Mouse (Mus musculus) cerebellum, postnatal 36 days (tissue): ENCODE measurements at regions not wholly inside any gene's neighbourhood (a gene's known extent, or its start where the extent isn't known, plus 50 kb on each side); places are given as distances from the start of the nearest gene placed in this dataset.

Experiments used
- DNase-seq, 2 experiments: peaks; one replicate each; pipeline ENCODE4 v3.0.0; 2021 to 2022; ENCODE audit warnings: mixed read lengths in 2 of 2

GRCm38 (mm10) chr3:60928910-60929309 is 73.7 kb upstream of the P2ry1 start:
- DNase-seq: no peak

DNA sequence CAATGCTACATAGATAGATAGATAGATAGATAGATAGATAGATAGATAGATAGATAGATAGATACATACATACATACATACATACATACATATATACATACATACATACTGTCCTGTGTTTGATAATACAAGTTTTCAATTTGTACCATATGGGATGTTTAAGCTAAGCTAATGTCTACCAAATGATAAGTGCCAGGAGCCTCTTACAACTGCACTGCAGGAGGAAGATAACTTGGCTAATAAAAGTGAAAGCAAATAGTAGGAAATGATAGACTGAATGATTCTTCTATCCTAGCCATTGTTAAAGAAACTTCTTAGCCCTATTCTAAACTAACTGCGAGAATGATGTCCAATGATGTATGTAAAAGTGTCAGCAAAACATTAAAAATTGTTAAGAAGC is 68.1 kb upstream of the P2ry1 start:
- no peak for DNase-seq

DNA sequence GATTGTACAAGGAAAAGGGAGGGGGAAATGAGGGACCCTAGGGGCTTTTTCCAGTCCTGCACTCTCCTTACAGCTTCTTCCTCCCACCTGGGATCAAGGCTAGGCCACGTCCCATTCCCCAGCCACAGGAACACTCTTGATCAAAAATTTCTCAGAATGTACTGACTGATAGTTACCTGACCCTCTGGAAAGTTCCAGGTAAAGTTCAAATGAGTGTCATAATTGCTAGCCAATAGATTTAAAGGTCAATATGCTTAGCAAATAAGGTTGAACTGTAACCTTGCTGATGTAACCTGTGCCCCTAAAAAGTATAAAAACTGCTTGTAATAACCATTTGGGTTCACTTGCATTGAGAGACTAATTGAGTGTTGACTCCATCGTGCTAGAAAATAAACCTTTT is 61.1 kb upstream of the P2ry1 start:
- no peak for DNase-seq

GRCm38 (mm10) chr3:60948897-60949296 is 53.7 kb upstream of the P2ry1 start:
- DNase-seq: no peak
